Mouse (Mus musculus) ES-E14 (cell line): ENCODE results near the gene Iqgap2.

Source experiments
- CHD2 ChIP-seq: IDR thresholded peaks from 2 replicates; pipeline ENCODE4 v1.6.1; 2014; ENCODE audit warnings: mild to moderate bottlenecking, low read depth, low read length, inconsistent platforms
- HCFC1 ChIP-seq: IDR thresholded peaks from 2 replicates; pipeline ENCODE4 v1.6.1; 2012; ENCODE audit warnings: low read length, inconsistent platforms, borderline replicate concordance; ENCODE audit not compliant: insufficient read depth
- MAFK ChIP-seq: IDR thresholded peaks from 2 replicates; pipeline ENCODE4 v1.6.1; 2014; ENCODE audit warnings: mild to moderate bottlenecking, low read depth, low read length, inconsistent platforms; ENCODE audit not compliant: insufficient read depth
- ZC3H11A ChIP-seq: IDR thresholded peaks from 2 replicates; pipeline ENCODE4 v1.6.1; 2012; ENCODE audit warnings: low read depth, mild to moderate bottlenecking, inconsistent platforms, low read length, borderline replicate concordance
- ZNF384 ChIP-seq: IDR thresholded peaks from 2 replicates; pipeline ENCODE4 v1.6.1; 2012; ENCODE audit warnings: low read depth, low read length, inconsistent platforms

DNA sequence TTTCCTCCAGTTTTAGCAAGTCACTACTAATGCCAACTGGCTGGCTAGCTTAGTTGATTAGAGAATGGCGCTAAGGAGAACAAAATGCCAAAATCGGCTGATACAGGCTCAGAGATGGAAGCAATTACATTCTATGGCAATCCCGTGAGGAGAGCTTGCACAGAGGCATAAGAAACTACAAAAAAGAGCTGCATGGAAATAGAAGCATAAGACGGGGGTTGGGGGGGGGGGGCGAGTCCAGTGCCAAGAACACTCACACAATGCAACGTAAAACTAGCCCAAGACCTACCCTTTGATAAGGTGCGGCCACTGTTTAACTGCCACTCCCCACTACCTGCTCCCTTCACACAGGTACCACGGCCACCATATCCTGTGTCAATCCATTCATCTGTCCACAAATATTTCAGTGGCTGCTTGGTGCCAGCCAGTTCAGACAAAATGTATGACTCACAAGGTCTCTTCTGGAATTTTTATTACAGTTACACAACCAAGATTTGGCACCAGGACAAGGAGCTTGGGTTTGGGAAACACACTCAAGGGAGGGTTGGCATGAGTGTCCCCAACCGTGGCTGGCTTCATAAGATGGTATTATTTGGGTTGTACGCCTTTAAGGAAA, 48.2 kb downstream of the Iqgap2 start:
- TF ChIP-seq HCFC1: no peak
- no peak for TF ChIP-seq MAFK
- no peak for TF ChIP-seq CHD2
- TF ChIP-seq ZNF384: no peak
- no peak for TF ChIP-seq ZC3H11A
